Mouse (Mus musculus): ENCODE data around the gene Zfp319. TPM values are rescaled to one million over a fixed set of nuclear protein-coding genes. Genes with fewer than 3 reads are reported as not detected.
A peak's percentile ranks its signal among the peaks of the same experiment; 100 is the strongest.

The Zfp319 gene
- polyA plus RNA-seq, 1 experiment from 2014 or later = 6.2 TPM

GRCm38 (mm10) chr8:95346643-95347545, 15.1 kb upstream of the Zfp319 start:
- Histone ChIP-seq H3K4me2 (no peak overlapping the region), H3K27ac (no peak overlapping the region), H3K9me3 (no peaks in the 10 kb centered on the region), H3K4me1 (peaks cover 26% of the 10 kb centered on the region; the same call in 1 of the 2 replicates), H3K9ac (no peak overlapping the region), H3K36me3 (peaks cover 5% of the 10 kb centered on the region), H3K4me3 (replicated peaks) (no peak overlapping the region), H3K27me3 (replicated peaks) (no peaks in the 10 kb centered on the region)
- WGBS = 26% methylated on average over 8 of the region's 8 CpGs
- no peak for ATAC-seq (ENCODE audit: insufficient read depth, low FRiP score, low read depth)

GRCm38 (mm10) chr8:95344668-95345067, 12.9 kb upstream of the Zfp319 start:
- no peak overlapping the region for H3K4me2 ChIP-seq
- no peak overlapping the region for H3K9ac ChIP-seq
- H3K4me3 ChIP-seq (replicated peaks) = no peak overlapping the region
- WGBS = 80% methylated on average over 6 of the region's 6 CpGs
- no peaks in the 10 kb centered on the region for H3K27me3 ChIP-seq (replicated peaks)
- peaks cover 5% of the 10 kb centered on the region for H3K36me3 ChIP-seq
- no peaks in the 10 kb centered on the region for H3K9me3 ChIP-seq
- H3K4me1 ChIP-seq = peaks cover 16% of the 10 kb centered on the region; the same call in 1 of the 2 replicates
- no peak for ATAC-seq (ENCODE audit: insufficient read depth, low FRiP score, low read depth)
- no peak overlapping the region for H3K27ac ChIP-seq

- Histone ChIP-seq H3K9ac (no peak overlapping the region), H3K27ac (no peak overlapping the region), H3K9me3 (no peaks in the 10 kb centered on the region), H3K36me3 (peaks cover 9% of the 10 kb centered on the region), H3K4me1 (peaks cover under 1% of the 10 kb centered on the region; the same call in 1 of the 2 replicates), H3K4me2 (no peak overlapping the region), H3K27me3 (replicated peaks) (no peaks in the 10 kb centered on the region), H3K4me3 (replicated peaks) (no peak overlapping the region)
- no peak for ATAC-seq (ENCODE audit: insufficient read depth, low FRiP score, low read depth)
- 68% methylated on average over 5 of the region's 5 CpGs for WGBS
These were observed 10.0 kb upstream of the Zfp319 start for GRCm38 (mm10) chr8:95341721-95342120.

- no peak for ATAC-seq (ENCODE audit: insufficient read depth, low FRiP score, low read depth)
- H3K4me2 ChIP-seq = no peak overlapping the region
- H3K27ac ChIP-seq = no peak overlapping the region
- H3K36me3 ChIP-seq = peaks cover 4% of the 10 kb centered on the region; the same call in 1 of the 2 replicates
- H3K9me3 ChIP-seq = no peaks in the 10 kb centered on the region
- no peaks in the 10 kb centered on the region for H3K27me3 ChIP-seq (replicated peaks)
- H3K9ac ChIP-seq = no peak overlapping the region
- no peak overlapping the region for H3K4me3 ChIP-seq (replicated peaks)
- H3K4me1 ChIP-seq = peaks cover 5% of the 10 kb centered on the region; the same call in 1 of the 2 replicates
These were observed 4.6 kb upstream of the Zfp319 start for GRCm38 (mm10) chr8:95336363-95336762.

GRCm38 (mm10) chr8:95335706-95336105, 4.0 kb upstream of the Zfp319 start:
- WGBS = 80% methylated on average over 1 of the region's 1 CpGs
- no peaks in the 10 kb centered on the region for H3K27me3 ChIP-seq (replicated peaks)
- H3K4me2 ChIP-seq = no peak overlapping the region
- peaks cover 4% of the 10 kb centered on the region; the same call in 1 of the 2 replicates for H3K36me3 ChIP-seq
- H3K4me3 ChIP-seq (replicated peaks) = no peak overlapping the region
- no peak overlapping the region for H3K27ac ChIP-seq
- H3K9me3 ChIP-seq = no peaks in the 10 kb centered on the region
- no peak for ATAC-seq (ENCODE audit: insufficient read depth, low FRiP score, low read depth)
- H3K4me1 ChIP-seq = peaks cover 6% of the 10 kb centered on the region; the same call in 1 of the 2 replicates
- no peak overlapping the region for H3K9ac ChIP-seq

- H3K9me3 ChIP-seq = no peaks in the 10 kb centered on the region
- peak overlapping the region; percentile 80 for H3K4me2 ChIP-seq
- no peak for ATAC-seq (ENCODE audit: insufficient read depth, low FRiP score, low read depth)
- H3K4me1 ChIP-seq = peaks cover 18% of the 10 kb centered on the region
- peak overlapping the region; percentile 99 for H3K27ac ChIP-seq
- H3K9ac ChIP-seq = peak overlapping the region; percentile 94; the same call in 1 of the 2 replicates
- H3K4me3 ChIP-seq (replicated peaks) = peak overlapping the region; percentile 74
- no peaks in the 10 kb centered on the region for H3K27me3 ChIP-seq (replicated peaks)
- WGBS = 21% methylated on average over 21 of the region's 21 CpGs
- peaks cover 20% of the 10 kb centered on the region for H3K36me3 ChIP-seq
These were observed 868 bp upstream of the Zfp319 start for GRCm38 (mm10) chr8:95332437-95333199.

- whole genome bisulfite sequencing = under 1% methylated on average over 38 of the region's 38 CpGs
- peaks cover 33% of the 10 kb centered on the region for H3K36me3 ChIP-seq
- no peaks in the 10 kb centered on the region for H3K27me3 ChIP-seq (replicated peaks)
These were observed 512 bp downstream of the Zfp319 start for GRCm38 (mm10) chr8:95331156-95331719.

GRCm38 (mm10) chr8:95330367-95330766, 1.4 kb downstream of the Zfp319 start:
- H3K9me3 ChIP-seq = no peaks in the 10 kb centered on the region
- no peaks in the 10 kb centered on the region for H3K27me3 ChIP-seq (replicated peaks)
- no peak for ATAC-seq (ENCODE audit: insufficient read depth, low FRiP score, low read depth)
- peak overlapping the region; percentile 80 for H3K4me2 ChIP-seq
- H3K27ac ChIP-seq = no peak overlapping the region
- peak overlapping the region; percentile 74 for H3K4me3 ChIP-seq (replicated peaks)
- WGBS = 62% methylated on average over 1 of the region's 1 CpGs
- peaks cover 37% of the 10 kb centered on the region for H3K36me3 ChIP-seq
- peak overlapping the region; percentile 94; the same call in 1 of the 2 replicates for H3K9ac ChIP-seq
- H3K4me1 ChIP-seq = peaks cover 24% of the 10 kb centered on the region

More at GRCm38 (mm10) chr8:95331156-95331719, 512 bp downstream of the Zfp319 start:
- peak overlapping the region; percentile 80 for H3K4me2 ChIP-seq
- peak; percentile 42 for ATAC-seq (ENCODE audit: insufficient read depth, low FRiP score, low read depth)
- peaks cover 24% of the 10 kb centered on the region for H3K4me1 ChIP-seq
- peak overlapping the region; percentile 99 for H3K27ac ChIP-seq
- H3K9ac ChIP-seq = peak overlapping the region; percentile 94
- peak overlapping the region; percentile 74 for H3K4me3 ChIP-seq (replicated peaks)
- H3K9me3 ChIP-seq = no peaks in the 10 kb centered on the region

GRCm38 (mm10) chr8:95327866-95328465, 3.8 kb downstream of the Zfp319 start:
- no peak overlapping the region for H3K27ac ChIP-seq
- no peak overlapping the region for H3K4me2 ChIP-seq
- H3K4me1 ChIP-seq = peaks cover 23% of the 10 kb centered on the region
- H3K9me3 ChIP-seq = no peaks in the 10 kb centered on the region
- H3K36me3 ChIP-seq = peaks cover 51% of the 10 kb centered on the region
- H3K4me3 ChIP-seq (replicated peaks) = no peak overlapping the region
- 89% methylated on average over 46 of the region's 46 CpGs for WGBS
- H3K9ac ChIP-seq = no peak overlapping the region
- no peaks in the 10 kb centered on the region for H3K27me3 ChIP-seq (replicated peaks)
- ATAC-seq (ENCODE audit: insufficient read depth, low FRiP score, low read depth) = no peak

GRCm38 (mm10) chr8:95326822-95327221, 4.9 kb downstream of the Zfp319 start:
- Histone ChIP-seq H3K4me1 (peaks cover 19% of the 10 kb centered on the region), H3K9ac (no peak overlapping the region), H3K4me3 (replicated peaks) (no peak overlapping the region), H3K9me3 (no peaks in the 10 kb centered on the region), H3K27ac (no peak overlapping the region), H3K4me2 (no peak overlapping the region), H3K36me3 (peaks cover 51% of the 10 kb centered on the region), H3K27me3 (replicated peaks) (no peaks in the 10 kb centered on the region)
- 88% methylated on average over 5 of the region's 5 CpGs for WGBS
- ATAC-seq (ENCODE audit: insufficient read depth, low FRiP score, low read depth) = no peak

- no peak overlapping the region for H3K9ac ChIP-seq
- peaks cover 51% of the 10 kb centered on the region for H3K36me3 ChIP-seq
- H3K4me3 ChIP-seq (replicated peaks) = no peak overlapping the region
- peaks cover 20% of the 10 kb centered on the region; the same call in 1 of the 2 replicates for H3K4me1 ChIP-seq
- H3K4me2 ChIP-seq = no peak overlapping the region
- H3K27me3 ChIP-seq (replicated peaks) = no peaks in the 10 kb centered on the region
- H3K9me3 ChIP-seq = no peaks in the 10 kb centered on the region
- no peak for ATAC-seq (ENCODE audit: insufficient read depth, low FRiP score, low read depth)
- H3K27ac ChIP-seq = no peak overlapping the region
- 69% methylated on average over 5 of the region's 5 CpGs for WGBS
These were observed 7.1 kb downstream of the Zfp319 start for GRCm38 (mm10) chr8:95324646-95325045.
